Mouse (Mus musculus): ENCODE measurements around the gene Pgk1.
"Not testable (repeated sequence)": the region's sequence is repeated elsewhere in the genome, so short reads cannot be mapped to it uniquely, and the experiment has no call there.

Gene Pgk1

GRCm38 (mm10) chrX:106186713-106187649, at the start of gene Pgk1:
Gene Pgk1 (plus strand): TSS chrX:106187100.
- DNase-seq (ENCODE audit: low spot score in 2 of 2): peak; percentile 86 to 93

GRCm38 (mm10) chrX:106139309-106140070, 47.4 kb upstream of the Pgk1 start:
- DNase-seq (ENCODE audit: low spot score in 2 of 2): no peak

DNA sequence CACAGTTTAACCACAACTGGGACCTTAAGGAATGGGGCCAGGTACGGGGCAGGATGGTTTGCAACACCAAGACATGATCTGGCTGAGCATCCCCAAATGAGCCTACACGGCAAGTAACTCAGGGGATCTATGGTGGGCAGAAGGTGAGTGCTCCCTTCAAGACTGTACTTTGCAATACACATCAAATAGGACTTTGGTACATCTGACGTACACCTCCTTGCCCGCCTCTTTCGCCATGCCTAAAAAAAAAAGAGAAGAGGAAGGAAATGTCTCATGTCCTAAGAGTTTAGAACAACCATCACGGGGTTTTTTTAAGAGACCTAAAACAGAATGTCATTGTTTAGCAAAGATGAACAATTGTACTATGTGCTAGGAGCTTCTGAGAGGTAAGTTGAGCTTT, 44.0 kb upstream of the Pgk1 start, which contains the start of gene Tlr13:
TSS of gene Tlr13 (plus strand) at position 269 of the 400 bp plus-strand sequence.
- DNase-seq (ENCODE audit: low spot score in 2 of 2): no peak

DNA sequence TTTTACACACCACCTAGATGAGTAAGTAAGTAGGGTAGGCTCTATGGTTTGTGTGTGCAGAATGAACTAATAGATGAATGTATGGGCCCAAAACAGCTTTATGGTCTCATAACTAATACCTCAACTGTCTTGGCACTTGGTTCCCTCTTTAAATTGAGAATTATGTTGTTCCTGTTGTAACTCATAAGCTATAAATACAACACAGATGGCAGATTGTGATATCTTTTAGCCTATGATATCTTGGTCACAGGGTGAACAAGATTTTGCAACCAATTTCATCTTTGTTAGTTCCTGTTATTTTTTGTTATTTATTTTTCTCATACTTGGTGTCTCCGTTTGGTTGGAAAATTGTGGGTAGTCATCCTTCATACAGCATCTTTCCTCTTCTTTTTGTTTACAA, 38.7 kb upstream of the Pgk1 start:
- DNase-seq (ENCODE audit: low spot score in 2 of 2): no peak

GRCm38 (mm10) chrX:106149460-106149859, 37.4 kb upstream of the Pgk1 start:
- no peak for DNase-seq (ENCODE audit: low spot score in 2 of 2)

- no peak for DNase-seq (ENCODE audit: low spot score in 2 of 2)
Measured at GRCm38 (mm10) chrX:106154180-106154586, 32.7 kb upstream of the Pgk1 start.

- no peak for DNase-seq (ENCODE audit: low spot score in 2 of 2)
Measured at GRCm38 (mm10) chrX:106155892-106156291, 31.0 kb upstream of the Pgk1 start.

DNA sequence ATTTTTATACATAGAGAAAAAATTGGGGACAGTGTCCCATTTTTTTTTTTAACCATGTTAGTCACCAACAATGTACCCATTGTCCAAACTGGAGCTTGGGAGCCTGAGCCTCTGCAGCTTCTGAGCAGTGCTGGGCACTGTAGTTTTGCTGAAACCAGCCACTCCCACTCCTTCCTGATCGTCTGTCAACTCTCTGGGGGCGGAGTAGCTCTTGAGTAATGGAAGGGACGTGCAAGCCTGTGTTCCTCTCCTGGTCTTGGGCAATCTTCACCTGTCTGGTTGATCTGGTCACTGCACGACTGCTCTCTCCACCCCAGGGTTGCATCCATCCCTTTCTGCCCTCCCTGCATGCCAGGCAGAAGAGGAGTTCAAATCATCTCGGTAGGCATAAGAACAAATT, 22.9 kb upstream of the Pgk1 start:
- no peak for DNase-seq (ENCODE audit: low spot score in 2 of 2)

- no peak for DNase-seq (ENCODE audit: low spot score in 2 of 2)
Measured at GRCm38 (mm10) chrX:106164555-106164954, 22.3 kb upstream of the Pgk1 start.

- DNase-seq (ENCODE audit: low spot score in 2 of 2): no peak
Measured at GRCm38 (mm10) chrX:106165089-106165488, 21.8 kb upstream of the Pgk1 start.

GRCm38 (mm10) chrX:106171106-106171852, 15.6 kb upstream of the Pgk1 start:
- peak; percentile 18 to 61 for DNase-seq (ENCODE audit: low spot score in 2 of 2)

GRCm38 (mm10) chrX:106171853-106172154, 15.1 kb upstream of the Pgk1 start:
- no peak for DNase-seq (ENCODE audit: low spot score in 2 of 2)

DNA sequence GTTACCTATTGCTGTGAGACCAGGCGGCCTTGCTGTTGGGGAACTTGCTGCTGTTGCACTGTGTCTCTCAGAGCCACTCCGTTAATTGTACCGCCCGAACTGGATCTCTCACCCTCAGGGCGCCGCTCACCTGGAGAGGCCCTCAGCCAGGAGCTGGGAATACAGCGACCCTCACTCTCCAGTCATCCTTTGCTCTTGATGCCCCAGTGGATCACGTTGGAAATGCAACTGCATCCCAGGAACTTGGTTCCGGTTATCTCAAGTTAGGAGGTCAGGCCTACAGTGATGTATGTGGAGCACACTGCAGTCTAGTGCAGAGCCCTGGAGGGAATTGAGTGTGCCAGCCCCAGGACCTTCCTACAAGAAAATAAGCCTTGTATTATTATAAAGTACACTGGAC, 10.6 kb upstream of the Pgk1 start:
- no peak for DNase-seq (ENCODE audit: low spot score in 2 of 2)

DNA sequence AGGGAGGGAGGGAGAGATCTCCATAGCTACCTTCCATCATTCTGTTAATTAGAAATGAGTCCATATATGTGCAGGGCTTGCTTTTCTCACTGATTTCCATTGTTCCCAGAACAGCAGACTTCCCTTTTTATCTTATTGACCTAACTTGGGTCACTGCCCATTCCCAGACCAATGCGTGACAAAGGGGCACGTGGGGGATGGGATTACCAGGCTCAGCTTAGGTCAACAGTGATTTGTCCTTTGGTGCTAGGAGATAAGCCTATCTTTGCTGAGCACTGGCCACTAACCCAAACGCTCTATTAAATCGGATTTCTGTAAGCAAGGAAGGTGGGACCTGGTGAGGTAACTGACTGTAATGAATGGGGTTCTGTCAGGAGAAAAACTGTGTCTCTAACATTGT, 2.6 kb upstream of the Pgk1 start:
- DNase-seq (ENCODE audit: low spot score in 2 of 2): no peak

DNA sequence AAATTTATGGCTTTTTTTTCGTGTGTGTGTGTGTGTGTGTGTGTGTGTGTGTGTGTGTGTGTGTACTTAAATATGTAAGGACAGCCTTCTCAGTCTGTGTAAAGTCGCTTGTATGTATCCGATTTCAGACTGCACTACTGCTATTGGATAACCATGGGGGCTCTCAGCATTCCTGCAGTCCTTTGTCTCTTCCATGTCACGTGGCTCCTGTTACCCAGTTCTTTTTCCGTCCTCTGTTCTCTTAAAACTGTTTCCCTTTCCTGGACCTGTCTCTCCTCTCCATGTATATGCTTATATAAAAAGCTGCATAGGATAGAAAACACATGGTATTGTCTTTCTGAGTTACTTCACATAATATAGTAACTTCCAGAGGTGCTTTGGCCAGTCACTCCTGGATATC, 1.2 kb upstream of the Pgk1 start:
- no peak for DNase-seq (ENCODE audit: low spot score in 2 of 2)

- peak; percentile 11 to 12 for DNase-seq (ENCODE audit: low spot score in 2 of 2)
Measured at GRCm38 (mm10) chrX:106187737-106188136, 837 bp downstream of the Pgk1 start.

GRCm38 (mm10) chrX:106189356-106189755, 2.5 kb downstream of the Pgk1 start:
- no peak for DNase-seq (ENCODE audit: low spot score in 2 of 2)

- no peak for DNase-seq (ENCODE audit: low spot score in 2 of 2)
Measured at GRCm38 (mm10) chrX:106190091-106190490, 3.2 kb downstream of the Pgk1 start.

DNA sequence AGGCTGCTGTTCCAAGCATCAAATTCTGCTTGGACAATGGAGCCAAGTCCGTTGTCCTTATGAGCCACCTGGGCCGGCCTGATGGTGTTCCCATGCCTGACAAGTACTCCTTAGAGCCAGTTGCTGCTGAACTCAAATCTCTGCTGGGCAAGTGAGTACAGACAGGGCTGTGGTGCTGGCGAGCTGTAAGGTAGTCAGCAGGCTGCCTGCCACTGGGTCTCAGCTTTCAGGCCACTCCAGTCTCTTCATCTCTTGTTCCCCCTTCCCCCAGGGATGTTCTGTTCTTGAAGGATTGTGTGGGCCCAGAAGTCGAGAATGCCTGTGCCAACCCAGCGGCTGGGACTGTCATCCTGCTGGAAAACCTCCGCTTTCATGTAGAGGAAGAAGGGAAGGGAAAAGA, 7.5 kb downstream of the Pgk1 start:
- not testable (repeated sequence) for DNase-seq (ENCODE audit: low spot score in 2 of 2)

DNA sequence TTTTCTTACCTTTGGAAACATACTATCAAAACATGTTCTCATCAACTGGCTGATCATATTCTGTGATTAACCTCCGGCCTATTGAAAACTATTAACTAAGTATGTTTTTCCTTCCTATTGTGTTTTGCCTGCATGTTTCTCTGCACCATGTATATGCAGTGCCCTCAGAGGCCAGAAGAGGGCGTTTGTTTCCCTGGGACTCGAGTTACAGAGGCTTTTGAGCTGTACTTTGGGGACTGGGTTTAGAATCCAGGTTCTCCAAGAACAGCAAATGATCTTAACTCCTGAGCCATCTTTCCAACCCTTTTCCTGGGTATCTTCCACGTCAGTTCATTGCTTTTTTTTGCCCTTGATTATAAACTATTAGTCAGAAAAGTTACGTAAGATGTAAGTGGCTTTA, 10.4 kb downstream of the Pgk1 start:
- DNase-seq (ENCODE audit: low spot score in 2 of 2): no peak

- DNase-seq (ENCODE audit: low spot score in 2 of 2): no peak
Measured at GRCm38 (mm10) chrX:106198904-106199303, 12.0 kb downstream of the Pgk1 start.

DNA sequence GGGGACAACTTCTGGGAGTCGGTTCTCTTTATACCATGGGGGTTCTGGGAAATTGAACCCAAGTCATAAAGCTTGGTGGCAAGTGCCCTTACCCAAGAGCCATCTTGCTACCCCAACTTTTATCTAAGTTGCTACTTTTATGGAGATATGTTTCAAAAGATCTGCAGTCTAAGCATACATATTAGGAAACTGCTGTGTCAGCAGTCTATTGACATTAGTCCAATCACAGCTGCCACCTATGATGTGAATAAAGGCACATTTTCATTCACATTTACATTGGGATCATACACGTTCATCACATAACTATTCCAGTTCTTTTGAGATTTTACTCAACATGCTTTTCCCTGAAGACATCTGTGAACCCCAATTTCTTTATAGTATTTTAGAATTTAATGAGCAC, 22.2 kb downstream of the Pgk1 start:
- DNase-seq (ENCODE audit: low spot score in 2 of 2): no peak
